11 mouse cellular contexts compared by ENCODE assay signal in the genomic region with DNA sequence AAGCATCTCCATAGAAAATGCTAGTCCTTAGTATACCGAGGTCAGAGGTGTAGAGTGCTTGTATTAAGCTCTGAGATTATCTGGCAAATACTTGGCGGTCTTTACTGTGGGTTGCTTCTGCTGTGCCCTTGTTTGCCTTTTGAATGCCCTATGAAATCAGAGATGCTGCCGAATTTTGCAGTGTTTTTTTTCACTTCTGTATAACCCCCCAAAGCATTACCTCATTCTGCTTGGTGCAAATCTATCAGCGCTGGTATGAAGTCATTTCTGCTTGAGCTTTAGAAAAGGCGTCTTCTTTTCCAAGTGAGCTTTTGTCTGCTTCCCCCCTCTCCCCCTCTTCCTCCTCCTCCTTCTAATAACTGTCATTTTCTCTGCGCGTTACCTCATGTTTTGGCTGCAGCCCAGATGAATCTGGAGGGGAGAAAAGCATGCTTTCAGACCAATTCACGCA.
A peak's percentile ranks its signal among the peaks of the same experiment; 100 is the strongest.
DNase-seq lines count a peak whose midpoint lies in the region; ATAC-seq and TF ChIP-seq lines count a peak whose summit lies in the region.
"Had no signal": no experiment of that assay in that cellular context is flagged by ENCODE, and none has a peak within 500 bp of the region (broad histone marks: within the 10 kb centered on the region; RNA-seq: fewer than 3 reads in every experiment).

No protein-coding gene starts in this region.

- H3K36me3 ChIP-seq in heart, embryonic 16.5 days (ENCODE audit: control insufficient read depth, insufficient read depth) = no peaks in the 10 kb centered on the region
- H3K36me3 ChIP-seq in heart, adult 2 months (ENCODE audit: control insufficient read depth, insufficient read depth, low read length) = no peaks in the 10 kb centered on the region
- no peaks in the 10 kb centered on the region for H3K36me3 ChIP-seq in CH12.LX (replicated peaks in 1 of 2; ENCODE audit: control insufficient read depth in 1 of 2, insufficient read depth in 1 of 2, low read length in 1 of 2)
- no peaks in the 10 kb centered on the region for H3K36me3 ChIP-seq in forebrain, embryonic 11.5 days (ENCODE audit: control insufficient read depth, insufficient read depth, low read length)
- no peaks in the 10 kb centered on the region for H3K36me3 ChIP-seq in intestine, embryonic 16.5 days (ENCODE audit: control insufficient read depth, insufficient read depth, low read length)
- H3K36me3 ChIP-seq: limb, embryonic 15.5 days had no signal

- dilution Hi-C loops in CH12.LX (cut with MboI; ENCODE audit: extremely low pct_ligation_motif_present, extremely low pct_unique_long_range_greater_than_20kb, low sequenced_read_pairs) = no loop called here

- no peak for TF ChIP-seq EP300 in heart, adult 2 months (IDR thresholded peaks at IDR 0.05; ENCODE audit: insufficient read depth, low read depth, low read length)
- TF ChIP-seq EP300 in CH12.LX (IDR thresholded peaks at IDR 0.05; ENCODE audit: low read length) = no peak

- H3K27me3 ChIP-seq in heart, embryonic 16.5 days (ENCODE audit: control insufficient read depth, insufficient read depth, low read length) = no peaks in the 10 kb centered on the region
- H3K27me3 ChIP-seq in heart, adult 2 months (ENCODE audit: control insufficient read depth, insufficient read depth, low read length) = no peaks in the 10 kb centered on the region
- H3K27me3 ChIP-seq in CH12.LX (replicated peaks) = no peaks in the 10 kb centered on the region
- no peaks in the 10 kb centered on the region for H3K27me3 ChIP-seq in forebrain, embryonic 11.5 days (ENCODE audit: control insufficient read depth, insufficient read depth, low read length)
- no peaks in the 10 kb centered on the region for H3K27me3 ChIP-seq in intestine, embryonic 16.5 days (replicated peaks; ENCODE audit: control insufficient read depth, insufficient read depth, low read length)
- H3K27me3 ChIP-seq: limb, embryonic 15.5 days had no signal

- WGBS in heart, embryonic 16.5 days = 41% methylated on average over 8 of the region's 8 CpGs
- WGBS in heart, adult 2 months = 26% methylated on average over 8 of the region's 8 CpGs
- WGBS in forebrain, embryonic 11.5 days = 44% methylated on average over 8 of the region's 8 CpGs
- 31% methylated on average over 8 of the region's 8 CpGs for WGBS in intestine, embryonic 16.5 days

- H3K4me1 ChIP-seq in heart, embryonic 16.5 days (ENCODE audit: control insufficient read depth, insufficient read depth, low read length) = no peaks in the 10 kb centered on the region
- H3K4me1 ChIP-seq in heart, adult 2 months (ENCODE audit: control insufficient read depth, insufficient read depth, low read length) = no peaks in the 10 kb centered on the region
- H3K4me1 ChIP-seq in CH12.LX (ENCODE audit: control insufficient read depth in 1 of 2, insufficient read depth in 2 of 2) = peaks cover 0 to 4% of the 10 kb centered on the region in 2 experiments; a peak in 2 of 4 replicates
- no peaks in the 10 kb centered on the region for H3K4me1 ChIP-seq in forebrain, embryonic 11.5 days (replicated peaks; ENCODE audit: control insufficient read depth, insufficient read depth, low read length)
- H3K4me1 ChIP-seq in intestine, embryonic 16.5 days (ENCODE audit: control insufficient read depth, insufficient read depth, low read length) = no peaks in the 10 kb centered on the region
- H3K4me1 ChIP-seq: limb, embryonic 15.5 days had no signal

- H3K9me3 ChIP-seq in heart, embryonic 16.5 days (replicated peaks; ENCODE audit: control insufficient read depth, low read length) = no peaks in the 10 kb centered on the region
- no peaks in the 10 kb centered on the region for H3K9me3 ChIP-seq in CH12.LX (replicated peaks; ENCODE audit: low read length)
- no peaks in the 10 kb centered on the region for H3K9me3 ChIP-seq in forebrain, embryonic 11.5 days (ENCODE audit: control insufficient read depth, low read length)
- H3K9me3 ChIP-seq in intestine, embryonic 16.5 days (ENCODE audit: control insufficient read depth, low read length) = no peaks in the 10 kb centered on the region
- H3K9me3 ChIP-seq: limb, embryonic 15.5 days had no signal

- TF ChIP-seq POLR2A in heart, adult 2 months (IDR thresholded peaks at IDR 0.05; ENCODE audit: insufficient read depth, low read depth, low read length) = no peak
- no peak for TF ChIP-seq POLR2A in CH12.LX (IDR thresholded peaks at IDR 0.05; ENCODE audit: low read depth, low read length)

- intact Hi-C loops in heart, adult 2 months (cut with DNase I) = loop anchor here (10.0 kb wide), 1 partner anchor 127 kb away; no protein-coding TSS in a partner anchor

- in situ Hi-C loops in CH12.LX (cut with MboI; ENCODE audit: low pct_ligation_motif_present, low pct_unique_long_range_greater_than_20kb, low sequenced_read_pairs) = no loop called here

- H3K4me3 ChIP-seq in heart, embryonic 16.5 days (ENCODE audit: low read length) = no peak overlapping the region
- H3K4me3 ChIP-seq in heart, adult 2 months = no peak overlapping the region
- H3K4me3 ChIP-seq in CH12.LX (replicated peaks in 1 of 3; ENCODE audit: low read depth in 2 of 3, low read length in 2 of 3, poor library complexity in 1 of 3) = no peak overlapping the region
- H3K4me3 ChIP-seq in forebrain, embryonic 11.5 days (ENCODE audit: low read depth, low read length) = no peak overlapping the region
- no peak overlapping the region for H3K4me3 ChIP-seq in intestine, embryonic 16.5 days (ENCODE audit: low read length)
- H3K4me3 ChIP-seq: erythroblast, embryonic 14.5 days; limb, embryonic 15.5 days had no signal

- no peaks in the 10 kb centered on the region for H3K79me2 ChIP-seq in heart, adult 2 months (replicated peaks; ENCODE audit: control insufficient read depth, insufficient read depth, low read length)
- H3K79me2 ChIP-seq in CH12.LX (replicated peaks; ENCODE audit: control insufficient read depth, extremely low read depth, insufficient read depth, poor library complexity, severe bottlenecking) = no peaks in the 10 kb centered on the region

- H3K9ac ChIP-seq in heart, embryonic 16.5 days (ENCODE audit: low read length) = no peak overlapping the region
- no peak overlapping the region for H3K9ac ChIP-seq in heart, adult 2 months (ENCODE audit: low read depth, low read length)
- H3K9ac ChIP-seq in CH12.LX (ENCODE audit: insufficient read depth, low read depth) = no peak overlapping the region
- H3K9ac ChIP-seq in forebrain, embryonic 11.5 days (ENCODE audit: low read length) = no peak overlapping the region
- H3K9ac ChIP-seq in intestine, embryonic 16.5 days (ENCODE audit: low read depth, low read length) = no peak overlapping the region
- H3K9ac ChIP-seq: limb, embryonic 15.5 days had no signal

- H3K27ac ChIP-seq in heart, embryonic 16.5 days (ENCODE audit: low read length) = no peak overlapping the region
- H3K27ac ChIP-seq in heart, adult 2 months = no peak overlapping the region
- no peak overlapping the region for H3K27ac ChIP-seq in CH12.LX (ENCODE audit: insufficient read depth, low read depth)
- H3K27ac ChIP-seq in forebrain, embryonic 11.5 days (ENCODE audit: low read depth, low read length) = no peak overlapping the region
- H3K27ac ChIP-seq in intestine, embryonic 16.5 days (ENCODE audit: low read length) = no peak overlapping the region
- H3K27ac ChIP-seq: limb, embryonic 15.5 days had no signal

- ATAC-seq in heart, embryonic 16.5 days (replicated peaks; ENCODE audit: extremely low read depth, insufficient read depth, low FRiP score) = 0 out of 2 replicates have a peak, but pooled peaks have one; percentile 37
- ATAC-seq in forebrain, embryonic 11.5 days (replicated peaks; ENCODE audit: low FRiP score) = peak; percentile 51
- ATAC-seq in intestine, embryonic 16.5 days = peak; percentile 23; the same call in 1 of the 2 replicates
- ATAC-seq in erythroblast, adult 5-6 weeks (replicated peaks; ENCODE audit: low FRiP score, poor library complexity, severe bottlenecking) = no peak
- ATAC-seq in granulocyte monocyte progenitor cell, adult 5-6 weeks (replicated peaks; ENCODE audit: poor library complexity, severe bottlenecking) = no peak

- DNase-seq in heart, adult 2 months = no peak
- DNase-seq in CH12.LX (ENCODE audit: extremely low read depth) (no peak), adipocyte (ENCODE audit: low spot score) (no peak)
- DNase-seq in forebrain, embryonic 11.5 days (ENCODE audit: low spot score) = no peak

- H3K4me2 ChIP-seq in heart, embryonic 16.5 days (ENCODE audit: low read depth, low read length) = no peak overlapping the region
- peak overlapping the region; percentile 40; the same call in 1 of the 2 replicates for H3K4me2 ChIP-seq in CH12.LX (ENCODE audit: insufficient read depth, low read depth, poor library complexity, severe bottlenecking)
- no peak overlapping the region for H3K4me2 ChIP-seq in forebrain, embryonic 11.5 days (ENCODE audit: low read depth, low read length, severe bottlenecking)
- H3K4me2 ChIP-seq in intestine, embryonic 16.5 days (ENCODE audit: low read depth, low read length) = no peak overlapping the region
- H3K4me2 ChIP-seq: heart, embryonic 11.5 days; limb, embryonic 15.5 days had no signal

- TF ChIP-seq CTCF in heart, adult 2 months (IDR thresholded peaks at IDR 0.05) = no peak
- TF ChIP-seq CTCF in CH12.LX (conservative IDR thresholded peaks at IDR 0.05 in 1 of 2, IDR thresholded peaks at IDR 0.05 in 1 of 2; ENCODE audit: low read depth in 2 of 2, low read length in 2 of 2) = no peak

- no peak for TF ChIP-seq RAD21 in CH12.LX (IDR thresholded peaks at IDR 0.05; ENCODE audit: low read depth, low read length)

TF ChIP-seq in CH12.LX, 34 proteins besides CTCF, POLR2A, EP300 and RAD21:
- TF ChIP-seq HCFC1 (IDR thresholded peaks at IDR 0.05; ENCODE audit: low read depth, low read length) (no peak), ZKSCAN1 (IDR thresholded peaks at IDR 0.05; ENCODE audit: borderline replicate concordance, low read depth, low read length) (no peak), CHD1 (IDR thresholded peaks at IDR 0.05; ENCODE audit: low read depth, low read length) (no peak), IRF4 (IDR thresholded peaks at IDR 0.05; ENCODE audit: low read depth, low read length) (no peak), MAX (IDR thresholded peaks at IDR 0.05; ENCODE audit: low read length) (no peak), MEF2A (IDR thresholded peaks at IDR 0.05; ENCODE audit: borderline replicate concordance, low read depth, low read length) (no peak)

Comparison
In these comparisons a context has a peak if more than half of its experiments do, and no peak if none do; other contexts are left out.
1. ATAC-seq: peak in heart, embryonic 16.5 days (single experiment), forebrain, embryonic 11.5 days (single experiment) and intestine, embryonic 16.5 days (single experiment); none in erythroblast, adult 5-6 weeks (single experiment) and granulocyte monocyte progenitor cell, adult 5-6 weeks (single experiment).